Mouse (Mus musculus): ENCODE data around the gene Ngb.

Ngb gene

DNA sequence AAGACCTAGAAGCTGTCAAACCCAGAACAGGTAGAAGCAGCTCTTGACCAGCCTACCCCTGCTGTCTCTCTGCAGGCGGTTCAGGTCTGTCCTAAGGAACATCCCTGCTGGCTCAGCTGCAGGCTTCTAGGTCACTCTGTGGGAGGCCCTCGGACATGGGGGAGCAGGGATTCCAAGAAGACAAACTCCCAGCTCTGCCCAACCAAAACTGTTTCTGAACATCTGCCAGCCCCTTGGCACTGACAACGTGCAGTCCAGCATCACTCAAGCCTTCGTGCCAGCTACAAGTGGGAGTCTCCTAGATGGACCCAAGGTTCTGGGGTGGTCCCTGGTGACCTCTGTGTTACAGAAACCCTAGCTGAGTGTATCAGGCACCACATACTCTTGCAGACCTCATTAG lies 9.1 kb downstream of the Ngb start:
- in situ Hi-C loops (cut with MboI, MseI): no loop called here

- in situ Hi-C loops (cut with MboI, MseI): no loop called here
Observed at GRCm38 (mm10) chr12:87091916-87092315, 10.4 kb downstream of the Ngb start.

GRCm38 (mm10) chr12:87089701-87090100 lies 12.6 kb downstream of the Ngb start:
- in situ Hi-C loops (cut with MboI, MseI): no loop called here

DNA sequence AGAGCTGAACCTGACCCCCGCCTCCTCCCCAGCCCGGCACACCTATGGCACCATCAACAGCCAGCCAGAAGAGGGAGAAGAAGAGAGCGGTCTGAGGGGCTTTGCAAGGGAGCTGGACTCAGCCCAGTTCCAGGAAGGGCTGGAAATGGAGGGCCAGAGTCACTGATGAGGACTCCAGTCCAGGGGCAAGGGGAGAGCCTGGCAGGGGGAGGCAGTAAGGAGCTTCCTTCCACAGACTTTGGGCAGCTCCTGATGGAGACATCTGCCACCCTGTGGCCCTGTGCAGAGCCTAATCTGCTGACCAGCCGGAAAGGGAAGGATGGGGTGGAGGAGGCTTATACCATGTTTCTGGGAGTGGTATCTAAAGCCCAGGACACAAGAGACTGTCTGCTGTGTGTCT lies 13.1 kb downstream of the Ngb start:
- in situ Hi-C loops (cut with MboI, MseI): no loop called here

DNA sequence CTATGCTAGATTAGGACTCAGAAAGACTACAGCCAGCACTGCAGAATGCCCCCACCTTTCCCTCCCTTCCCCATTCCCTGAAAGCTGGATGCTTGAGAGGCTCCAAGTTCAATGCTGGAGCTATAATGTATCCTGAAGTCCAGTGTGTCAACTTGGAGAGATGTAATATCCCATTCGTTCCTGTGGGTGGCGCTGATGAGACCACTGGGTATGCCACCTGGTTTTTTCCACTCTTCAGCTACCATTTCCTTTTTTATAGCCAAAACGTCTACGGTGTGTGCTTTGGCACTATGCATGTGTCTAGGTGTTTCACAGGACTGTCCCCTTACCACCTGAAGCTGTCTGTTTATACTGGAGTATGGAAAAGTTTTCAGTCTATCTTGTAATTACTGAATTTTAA lies 14.0 kb downstream of the Ngb start:
- in situ Hi-C loops (cut with MboI, MseI): no loop called here

DNA sequence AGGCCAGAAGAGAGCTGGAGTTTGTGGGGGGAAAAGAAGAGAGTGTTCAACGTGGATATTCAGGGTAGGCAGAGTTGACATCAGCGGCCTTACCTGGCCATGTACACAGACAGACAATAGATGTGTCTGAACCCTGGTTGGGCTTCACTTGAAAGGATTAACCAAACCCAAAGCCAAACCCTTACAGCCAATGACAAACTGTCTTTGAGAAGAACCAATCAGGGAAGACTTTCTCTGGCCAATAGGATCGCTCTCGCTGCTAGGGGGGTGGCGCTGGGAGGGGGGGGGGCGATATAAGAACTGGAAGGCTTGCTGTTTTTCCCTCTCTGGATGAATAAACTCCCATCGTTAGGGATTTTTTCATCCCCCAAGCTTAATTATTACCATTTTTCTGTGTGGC lies 15.1 kb downstream of the Ngb start:
- in situ Hi-C loops (cut with MboI, MseI): no loop called here

- in situ Hi-C loops (cut with MboI, MseI): no loop called here
Observed at GRCm38 (mm10) chr12:87082797-87083196, 19.5 kb downstream of the Ngb start.

- in situ Hi-C loops (cut with MboI, MseI): no loop called here
Observed at GRCm38 (mm10) chr12:87076610-87077009, 25.7 kb downstream of the Ngb start.

GRCm38 (mm10) chr12:87070520-87070919 lies 31.8 kb downstream of the Ngb start:
- in situ Hi-C loops (cut with MboI, MseI): no loop called here

- in situ Hi-C loops (cut with MboI, MseI): no loop called here
Observed at GRCm38 (mm10) chr12:87066429-87066828, 35.9 kb downstream of the Ngb start.

DNA sequence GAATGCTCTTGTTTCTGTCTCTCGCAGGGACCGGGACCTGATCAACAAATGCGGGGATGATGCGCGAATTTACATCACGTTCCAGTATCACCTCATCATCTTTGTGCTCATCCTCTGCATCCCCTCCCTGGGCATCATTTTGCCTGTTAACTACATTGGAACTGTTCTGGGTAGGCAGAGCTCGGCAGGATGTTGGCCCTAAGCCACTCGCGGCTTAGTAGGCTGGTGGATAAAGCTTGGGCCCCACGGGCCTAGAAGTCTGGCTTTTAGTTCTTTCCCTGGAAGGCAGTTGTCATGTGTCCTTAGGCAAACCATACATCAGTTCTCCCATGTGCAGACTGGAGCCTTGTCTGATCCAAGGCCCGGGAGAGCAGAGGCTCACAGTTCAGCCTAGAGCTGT lies 36.9 kb downstream of the Ngb start:
- in situ Hi-C loops (cut with MboI, MseI): no loop called here

GRCm38 (mm10) chr12:87057066-87057465 lies 45.3 kb downstream of the Ngb start:
- in situ Hi-C loops (cut with MboI, MseI): no loop called here

GRCm38 (mm10) chr12:87054873-87055272 lies 47.5 kb downstream of the Ngb start:
- in situ Hi-C loops (cut with MboI, MseI): no loop called here

DNA sequence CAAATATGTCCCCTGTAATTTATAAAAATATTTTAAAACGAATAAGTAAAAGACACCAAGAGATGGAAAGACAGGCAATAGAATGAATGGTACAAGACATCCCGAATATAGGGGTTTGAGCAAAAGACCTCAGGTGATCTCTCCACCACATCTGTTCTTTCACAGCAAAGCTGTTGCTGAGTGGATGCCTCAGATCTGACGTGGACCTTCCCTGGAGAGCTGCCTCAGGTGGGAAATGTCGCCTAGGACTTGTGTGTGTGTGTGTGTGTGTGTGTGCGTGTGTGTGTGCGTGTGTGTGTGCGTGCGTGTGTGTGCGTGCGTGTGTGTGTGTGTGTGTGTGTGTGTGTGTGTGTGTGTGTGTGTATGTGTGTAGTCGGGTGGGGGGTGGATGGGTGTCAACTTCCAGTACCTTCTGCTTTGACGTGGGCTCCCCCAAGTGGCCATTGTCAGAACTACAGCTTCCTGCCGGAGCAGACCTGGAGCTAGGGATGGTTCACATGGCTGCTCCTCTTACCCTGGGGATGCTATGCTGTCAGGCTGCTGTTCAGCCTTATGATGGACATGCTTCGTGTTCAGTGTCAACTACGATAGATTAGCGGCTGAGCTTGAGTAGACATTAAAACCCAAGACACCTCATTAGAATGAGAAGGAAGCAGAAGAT lies 49.5 kb downstream of the Ngb start:
- in situ Hi-C loops (cut with MboI, MseI): no loop called here

GRCm38 (mm10) chr12:87047536-87047935 lies 54.8 kb downstream of the Ngb start:
- in situ Hi-C loops (cut with MboI, MseI): no loop called here
